Mouse (Mus musculus): ENCODE data around the gene Asic2.

DNA sequence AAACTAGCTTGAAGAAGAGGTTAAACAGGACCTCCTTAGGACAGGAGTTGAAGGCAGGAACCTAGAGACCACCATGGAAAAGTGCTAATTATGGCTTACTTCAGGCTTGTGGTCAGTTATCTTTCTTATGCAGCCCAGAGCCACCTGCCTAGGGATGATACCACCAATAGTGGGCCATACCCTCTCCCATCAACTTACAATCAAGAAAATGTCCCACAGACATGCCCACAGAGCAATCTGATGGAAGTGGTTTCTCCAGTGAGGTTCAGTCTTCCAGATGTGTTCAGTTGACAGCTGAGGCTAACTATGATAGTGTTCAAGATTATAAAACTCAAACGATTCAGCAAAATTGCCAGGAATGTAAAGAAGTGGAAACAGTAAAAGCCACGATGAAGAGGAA lies 1124.8 kb downstream of the Asic2 start:
- TF ChIP-seq CTCF (conservative IDR thresholded peaks at IDR 0.05; ENCODE audit: insufficient read depth, insufficient read length, low read depth, low read length) (no peak), POLR2A (IDR thresholded peaks at IDR 0.05; ENCODE audit: low read depth, low read length) (no peak)
